ENCODE assay signal across 16 mouse cellular contexts in genomic region chr12:16181599-16181998, GRCm38 (mm10).
"Had no signal": no experiment of that assay in that cellular context is flagged by ENCODE, and none has a peak within 500 bp of the region (broad histone marks: within the 10 kb centered on the region; RNA-seq: fewer than 3 reads in every experiment).

No protein-coding gene starts in this region.

- H3K9ac ChIP-seq: limb, embryonic 13.5 days; liver, embryonic 12.5 days; liver, embryonic 15.5 days; lung, embryonic 15.5 days had no signal

- DNase-seq: kidney, postnatal 14 days; kidney, postnatal 4 days; liver; lung, adult 18-20 months; lung, postnatal 10 days; lung, postnatal 36 days; thymus, adult 18-20 months; thymus, postnatal 36 days had no signal

- H3K4me2 ChIP-seq: limb, embryonic 13.5 days; liver, embryonic 12.5 days; liver, embryonic 15.5 days; lung, embryonic 15.5 days; midbrain, embryonic 11.5 days had no signal

- H3K9me3 ChIP-seq: limb, embryonic 10.5 days; limb, embryonic 13.5 days; liver, embryonic 12.5 days; liver, embryonic 15.5 days; lung, embryonic 15.5 days; megakaryocyte, embryonic 14.5 days had no signal

- H3K27me3 ChIP-seq: limb, embryonic 13.5 days; liver, embryonic 12.5 days; liver, embryonic 15.5 days; lung, embryonic 15.5 days; megakaryocyte, embryonic 14.5 days had no signal

- H3K27ac ChIP-seq: limb, embryonic 10.5 days; limb, embryonic 13.5 days; liver, embryonic 12.5 days; liver, embryonic 15.5 days; lung, embryonic 15.5 days had no signal

- H3K4me3 ChIP-seq: limb, embryonic 10.5 days; limb, embryonic 13.5 days; liver, embryonic 12.5 days; liver, embryonic 15.5 days; lung, embryonic 15.5 days; megakaryocyte, embryonic 14.5 days had no signal

- H3K36me3 ChIP-seq: limb, embryonic 10.5 days; limb, embryonic 13.5 days; liver, embryonic 12.5 days; liver, embryonic 15.5 days; lung, embryonic 15.5 days had no signal

- ATAC-seq: liver, embryonic 12.5 days; midbrain, embryonic 16.5 days had no signal
